Mouse (Mus musculus) splenic B cell, adult 2 months (primary cell): ENCODE results near the gene Bcl6b.

ENCODE experiments used
- DNase-seq: peaks from one replicate; pipeline ENCODE4 v3.0.0-alpha.2; 2011; ENCODE audit warnings: low read depth, low spot score
- H3K27me3 ChIP-seq: 2 replicates; pipeline ENCODE4 v1.6.1; 2012; ENCODE audit warnings: mild to moderate bottlenecking, low read length, moderate library complexity, mixed read lengths; ENCODE audit not compliant: control insufficient read depth, poor library complexity, insufficient read depth, severe bottlenecking
- H3K36me3 ChIP-seq: 2 replicates; pipeline ENCODE4 v1.6.1; 2012; ENCODE audit warnings: mild to moderate bottlenecking, low read length, moderate library complexity, mixed read lengths; ENCODE audit not compliant: control insufficient read depth, poor library complexity, insufficient read depth, severe bottlenecking

The Bcl6b gene

DNA sequence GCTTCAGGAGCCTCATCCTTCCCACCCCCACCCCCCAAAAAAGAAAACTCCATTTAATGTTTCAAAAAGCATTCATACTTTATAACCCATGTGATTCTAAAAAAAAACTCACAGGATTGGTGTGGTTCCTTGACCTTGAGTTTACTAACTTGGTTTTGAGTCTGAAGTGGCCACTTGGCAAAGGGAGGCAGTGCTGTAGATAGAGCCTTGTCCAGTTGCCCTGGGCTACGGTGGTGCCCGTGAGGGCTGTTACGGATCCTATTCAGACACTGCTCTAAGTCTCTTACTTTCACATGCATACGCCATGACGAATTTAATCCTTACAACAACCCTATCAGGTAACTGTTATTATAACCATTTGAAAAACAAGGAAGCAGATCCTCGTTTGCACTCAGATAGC, 17.6 kb downstream of the Bcl6b start:
- Histone ChIP-seq H3K27me3 (peaks cover 3% of the 10 kb centered on the region), H3K36me3 (no peaks in the 10 kb centered on the region)
- no peak for DNase-seq

DNA sequence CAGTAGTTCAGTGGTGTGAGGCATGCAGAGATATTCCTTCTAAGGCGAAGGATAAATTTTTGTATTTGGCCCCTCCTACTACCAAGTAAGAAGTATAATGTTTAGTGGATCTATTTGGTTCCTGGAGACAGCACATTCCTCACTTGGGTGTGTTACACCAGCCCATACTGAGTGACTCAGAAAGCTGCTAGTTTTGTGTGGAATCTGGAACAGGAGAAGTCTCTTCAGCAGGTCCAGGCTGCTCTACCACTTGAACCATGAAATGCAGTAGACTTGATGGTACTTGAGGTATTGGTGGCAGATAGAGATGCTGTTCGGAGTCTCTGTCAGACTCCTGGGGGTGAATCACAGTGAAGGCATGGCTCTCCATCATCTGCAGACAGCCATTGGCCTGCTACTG, 18.9 kb downstream of the Bcl6b start:
- no peaks in the 10 kb centered on the region for H3K36me3 ChIP-seq
- H3K27me3 ChIP-seq, result peaks cover 3% of the 10 kb centered on the region
- DNase-seq, result no peak

DNA sequence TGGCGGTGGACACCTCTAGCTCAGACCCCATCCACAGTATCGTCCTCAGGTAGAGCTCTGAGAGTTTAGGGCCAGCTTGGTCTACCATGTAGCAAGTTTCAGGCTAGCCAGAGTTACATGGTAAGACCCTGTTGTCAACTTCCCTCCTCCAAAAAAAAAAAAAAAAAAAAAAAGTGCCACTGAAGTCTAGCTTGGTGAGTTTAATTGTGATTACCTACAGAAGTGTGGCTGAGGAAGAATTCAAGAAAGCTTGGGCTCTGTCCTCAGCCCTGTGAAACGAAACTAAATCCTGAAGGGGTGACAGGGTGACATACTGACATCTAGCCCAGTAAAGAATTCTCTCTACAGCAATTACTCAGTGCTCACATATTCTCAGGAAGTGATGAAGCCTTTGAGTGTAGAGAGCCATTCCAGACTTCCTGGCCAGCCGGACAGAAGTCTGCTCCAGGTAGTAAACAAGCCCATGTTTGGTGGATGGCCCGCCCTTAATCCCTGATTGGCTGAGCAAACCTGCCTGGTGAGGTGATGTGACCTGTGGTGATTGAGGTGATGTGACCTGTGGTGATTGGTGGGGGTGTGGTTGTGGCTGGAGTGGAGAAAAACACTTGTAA, 20.7 kb downstream of the Bcl6b start:
- Histone ChIP-seq H3K27me3 (no peaks in the 10 kb centered on the region), H3K36me3 (no peaks in the 10 kb centered on the region)
- no peak for DNase-seq

DNA sequence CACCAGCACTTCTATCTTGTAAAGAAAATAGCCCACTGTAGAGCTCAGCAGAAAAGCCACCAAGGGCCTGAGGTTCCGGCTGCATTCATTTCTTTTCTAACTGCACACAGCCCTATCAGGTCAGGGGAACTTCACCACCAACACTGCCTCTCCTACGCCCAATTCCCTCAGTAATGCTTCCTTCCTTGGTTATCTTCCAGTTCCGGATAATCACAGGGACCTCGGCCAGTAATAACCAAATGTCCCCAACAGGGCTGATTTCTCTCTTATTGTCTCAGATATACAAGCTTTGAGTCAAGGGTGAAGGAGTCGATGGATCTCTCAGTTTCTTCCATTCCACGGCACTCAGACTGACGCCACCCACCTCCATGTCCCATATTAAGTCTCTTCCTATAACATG, 22.3 kb downstream of the Bcl6b start:
- no peak for DNase-seq
- H3K36me3 ChIP-seq, result no peaks in the 10 kb centered on the region
- no peaks in the 10 kb centered on the region for H3K27me3 ChIP-seq

DNA sequence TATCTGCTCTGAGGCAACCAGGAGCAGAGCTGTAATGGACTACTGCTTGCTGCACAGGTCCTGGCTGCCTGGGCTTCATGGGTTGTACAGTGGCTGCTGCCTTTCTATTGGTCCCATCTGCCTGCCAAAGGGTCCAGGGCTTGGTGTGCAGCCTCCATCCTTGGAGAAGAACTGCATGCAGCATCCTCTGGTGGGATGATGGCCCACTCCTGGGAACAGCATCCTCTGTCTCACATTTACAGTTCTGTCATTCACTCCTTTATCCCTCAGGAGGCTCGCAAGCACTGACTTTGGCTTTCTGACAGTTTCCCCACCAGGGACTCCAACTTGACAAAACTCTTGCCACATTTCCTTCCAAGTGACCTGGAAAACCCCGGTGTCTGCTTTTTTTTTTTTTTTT, 22.8 kb downstream of the Bcl6b start:
- H3K36me3 ChIP-seq, result no peaks in the 10 kb centered on the region
- no peaks in the 10 kb centered on the region for H3K27me3 ChIP-seq
- no peak for DNase-seq

DNA sequence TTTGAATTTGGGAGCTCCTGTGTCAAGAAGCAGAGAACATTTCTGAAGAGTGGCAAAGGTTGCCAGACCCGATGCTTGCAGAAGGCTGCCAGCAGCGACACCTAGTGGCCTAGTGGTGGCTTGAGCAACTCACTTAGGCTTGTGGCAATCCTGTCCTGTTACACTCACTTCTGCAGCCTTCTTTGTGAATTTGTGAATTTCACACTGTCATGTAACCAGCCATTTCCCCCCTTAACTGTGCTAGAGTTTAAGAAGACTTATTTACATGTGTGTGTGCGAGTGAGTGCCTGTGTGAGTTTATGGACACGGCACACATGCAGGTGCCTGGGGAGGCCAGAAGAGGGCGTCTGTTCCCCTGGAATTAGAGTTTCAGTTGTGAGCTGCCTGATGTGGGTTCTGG, 27.9 kb downstream of the Bcl6b start:
- DNase-seq, result peak; percentile 85
- H3K27me3 ChIP-seq, result no peaks in the 10 kb centered on the region
- H3K36me3 ChIP-seq, result no peaks in the 10 kb centered on the region

DNA sequence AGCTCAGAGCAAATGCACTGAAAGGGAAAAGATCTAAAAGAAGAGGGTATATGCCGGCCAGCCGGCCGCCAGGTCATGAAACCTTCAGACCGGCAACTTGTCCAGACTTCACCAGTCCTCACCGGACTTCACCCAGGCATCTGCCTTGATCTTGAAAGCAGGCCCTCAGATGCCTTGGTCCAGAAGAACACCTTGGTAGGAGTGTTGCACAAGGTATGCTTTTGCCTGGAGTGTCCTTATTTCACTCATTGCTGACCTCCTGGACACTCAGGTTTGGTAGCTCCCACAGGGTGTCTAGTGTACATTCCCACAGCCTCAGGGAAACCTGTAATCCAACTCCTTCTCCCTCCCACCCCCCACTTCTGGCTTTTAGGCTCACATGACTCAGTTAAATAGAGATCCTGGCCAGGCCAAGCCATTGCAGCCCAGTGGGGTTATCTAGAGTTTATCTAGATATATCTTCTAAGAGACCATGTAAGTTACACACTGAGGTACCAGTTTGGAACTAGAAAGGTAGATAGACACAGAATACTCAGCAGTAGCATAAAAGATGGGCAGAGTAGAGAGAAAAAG, 29.5 kb downstream of the Bcl6b start:
- no peaks in the 10 kb centered on the region for H3K36me3 ChIP-seq
- no peak for DNase-seq
- no peaks in the 10 kb centered on the region for H3K27me3 ChIP-seq

DNA sequence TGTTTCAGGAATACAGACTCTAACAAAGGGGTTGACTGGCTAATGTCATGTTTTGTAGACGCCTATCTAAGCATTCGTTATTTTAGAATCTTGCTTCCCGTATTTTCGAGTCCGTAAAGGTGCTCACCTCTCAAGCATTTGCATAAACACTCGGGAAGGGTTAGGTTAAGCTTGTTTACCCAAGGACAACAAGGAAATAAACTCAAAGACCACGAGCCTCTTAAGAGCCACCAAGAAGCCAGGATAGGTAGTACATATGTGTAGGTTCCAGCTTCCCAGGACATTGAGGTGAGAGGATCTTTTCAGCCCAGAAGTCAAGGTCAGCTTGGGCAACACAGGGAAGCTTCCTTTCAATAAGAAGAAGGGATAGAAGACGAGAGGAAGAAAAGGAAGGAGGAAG, 30.5 kb downstream of the Bcl6b start:
- no peak for DNase-seq
- Histone ChIP-seq H3K36me3 (no peaks in the 10 kb centered on the region), H3K27me3 (no peaks in the 10 kb centered on the region)

DNA sequence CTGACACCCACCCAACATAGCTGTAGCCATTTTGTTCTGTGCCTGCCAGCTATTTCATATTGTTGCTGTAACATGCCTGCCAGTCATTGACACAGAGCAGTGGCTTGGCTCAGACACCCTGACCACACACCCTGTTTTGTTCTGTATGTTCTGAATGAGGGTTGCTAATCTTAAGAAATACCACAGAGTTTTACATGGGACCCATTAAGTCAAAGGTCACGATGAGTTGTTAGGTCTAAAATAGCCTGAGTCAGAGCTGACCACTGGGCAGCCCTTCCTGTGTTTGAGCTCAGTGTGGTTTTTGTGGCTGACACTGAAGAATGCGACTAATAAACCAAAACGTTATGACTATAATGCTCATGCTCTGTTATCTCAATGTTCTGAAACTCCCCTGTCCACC, 31.3 kb downstream of the Bcl6b start:
- Histone ChIP-seq H3K27me3 (no peaks in the 10 kb centered on the region), H3K36me3 (no peaks in the 10 kb centered on the region)
- no peak for DNase-seq

DNA sequence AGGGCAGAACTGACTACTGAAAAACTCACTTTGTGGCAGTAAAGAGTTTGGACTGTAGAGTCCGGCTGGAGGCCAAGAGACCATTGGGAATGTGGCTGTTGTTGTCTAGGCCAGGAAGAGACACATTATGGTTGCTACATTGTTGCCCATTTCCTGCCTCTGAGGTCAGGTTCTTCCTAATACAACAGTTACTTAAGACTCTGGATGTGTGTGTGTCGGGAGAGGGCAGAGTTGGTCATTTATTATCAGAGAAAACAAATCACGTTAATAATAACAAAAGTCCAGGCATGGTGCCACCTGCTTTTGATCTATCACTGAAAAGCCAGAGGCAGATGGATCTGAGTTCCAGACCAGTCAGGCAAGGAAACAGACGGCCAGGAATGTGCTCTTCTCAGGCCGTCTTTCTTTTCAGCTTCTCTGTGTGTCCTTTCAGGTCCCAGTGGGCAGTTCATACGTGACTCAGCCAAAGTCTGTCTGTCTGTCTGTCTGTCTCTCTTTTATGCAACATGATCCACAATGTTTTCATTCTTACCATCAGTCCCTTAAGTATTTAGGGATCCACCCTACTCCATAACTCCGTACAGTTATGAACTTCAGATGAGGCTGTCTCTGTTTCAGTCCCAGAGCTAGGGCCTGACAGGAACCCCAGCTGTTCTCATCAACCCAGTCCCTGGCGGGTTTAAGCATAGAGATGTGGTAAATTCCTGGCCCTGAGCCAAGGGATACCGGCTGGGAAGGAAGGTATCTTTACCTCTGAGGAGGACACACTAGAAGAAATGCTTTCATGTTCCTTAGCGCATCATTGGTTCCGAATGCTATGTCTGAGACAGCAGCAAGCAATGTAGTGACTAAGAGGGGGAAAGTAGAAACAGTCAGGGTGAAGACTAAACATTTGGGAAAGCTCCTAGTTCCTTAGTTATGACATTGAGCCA, 36.0 kb downstream of the Bcl6b start:
- H3K36me3 ChIP-seq, result no peaks in the 10 kb centered on the region
- no peak for DNase-seq
- H3K27me3 ChIP-seq, result no peaks in the 10 kb centered on the region

DNA sequence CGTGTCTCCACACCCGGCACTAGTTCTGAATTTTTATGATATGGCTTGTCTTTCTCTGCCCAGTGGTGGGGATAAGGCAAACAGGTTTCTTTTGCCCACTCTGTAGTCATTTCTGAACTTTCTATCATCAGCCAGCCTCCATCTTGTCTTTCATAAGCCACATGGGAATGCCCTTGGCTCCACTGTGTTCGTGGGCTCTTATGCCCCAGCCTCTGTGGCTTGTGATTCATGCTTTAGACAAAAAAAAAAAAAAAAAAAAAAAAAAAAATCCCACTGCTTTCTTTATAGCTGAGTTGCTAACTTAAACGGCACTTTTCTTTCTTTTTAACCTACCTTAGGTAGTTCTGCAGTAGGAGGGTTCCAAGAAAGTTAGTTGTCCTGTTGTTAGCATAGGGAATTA, 37.4 kb downstream of the Bcl6b start:
- H3K27me3 ChIP-seq, result no peaks in the 10 kb centered on the region
- DNase-seq, result no peak

DNA sequence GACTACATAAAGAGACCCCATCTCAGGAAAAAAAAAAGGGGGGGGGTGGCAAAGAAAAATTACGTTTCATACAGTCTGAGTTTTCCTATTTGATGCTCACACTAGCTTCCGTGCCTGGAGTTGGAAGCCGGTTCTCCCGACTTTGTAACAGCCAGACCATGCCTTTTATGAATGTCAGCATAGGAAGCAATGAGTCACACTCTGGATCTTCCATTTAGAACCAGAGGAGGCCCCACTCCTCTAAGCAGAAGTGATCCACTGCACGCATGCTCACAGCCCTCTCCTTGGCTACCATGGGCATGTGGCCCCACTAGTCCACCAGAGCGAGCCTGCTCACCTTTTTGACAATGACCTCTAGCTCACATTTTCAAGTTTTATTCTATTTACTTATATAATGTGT, 38.4 kb downstream of the Bcl6b start:
- Histone ChIP-seq H3K36me3 (no peaks in the 10 kb centered on the region), H3K27me3 (no peaks in the 10 kb centered on the region)
- DNase-seq, result no peak

More for the DNA sequence above, 37.4 kb downstream of the Bcl6b start:
- H3K36me3 ChIP-seq, result no peaks in the 10 kb centered on the region

DNA sequence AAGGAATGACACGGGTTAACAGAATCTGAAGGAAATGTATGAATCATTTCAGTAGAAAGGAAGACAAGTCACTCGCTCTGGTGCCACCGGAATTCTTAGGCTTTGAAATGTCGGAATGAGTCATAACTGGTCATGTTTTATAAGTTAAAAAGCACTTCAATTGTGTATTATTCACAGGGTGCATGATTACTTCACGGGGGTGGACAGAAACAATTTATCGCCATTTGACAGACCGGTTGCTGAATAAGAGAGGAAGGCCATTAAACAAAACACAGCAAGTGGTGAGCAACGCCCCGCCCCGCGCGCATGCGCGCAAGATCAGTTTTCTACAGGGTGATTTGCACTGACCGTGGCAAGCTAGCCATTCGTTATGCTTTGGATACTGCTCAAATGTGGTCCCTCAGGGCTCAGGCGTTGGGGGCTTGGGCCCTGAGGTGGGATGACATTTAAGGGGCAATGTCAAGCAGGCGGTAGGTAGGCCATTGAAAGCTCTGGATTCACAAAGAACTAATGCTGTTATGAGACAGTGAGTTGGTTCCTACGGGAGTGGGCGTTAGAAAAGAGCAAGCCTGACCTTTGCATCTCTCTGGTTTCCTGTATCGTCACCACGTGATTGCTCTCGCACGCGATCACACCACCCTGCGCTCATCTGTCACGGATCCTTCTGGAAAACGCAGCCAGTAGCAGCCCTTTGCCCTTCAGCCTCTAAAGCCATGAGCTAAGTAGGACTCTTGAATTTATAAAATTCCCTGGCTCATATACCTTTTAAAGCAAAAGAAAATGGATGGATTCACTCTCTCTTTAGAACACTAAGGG, 40.1 kb downstream of the Bcl6b start:
- no peaks in the 10 kb centered on the region for H3K27me3 ChIP-seq
- DNase-seq, result no peak

DNA sequence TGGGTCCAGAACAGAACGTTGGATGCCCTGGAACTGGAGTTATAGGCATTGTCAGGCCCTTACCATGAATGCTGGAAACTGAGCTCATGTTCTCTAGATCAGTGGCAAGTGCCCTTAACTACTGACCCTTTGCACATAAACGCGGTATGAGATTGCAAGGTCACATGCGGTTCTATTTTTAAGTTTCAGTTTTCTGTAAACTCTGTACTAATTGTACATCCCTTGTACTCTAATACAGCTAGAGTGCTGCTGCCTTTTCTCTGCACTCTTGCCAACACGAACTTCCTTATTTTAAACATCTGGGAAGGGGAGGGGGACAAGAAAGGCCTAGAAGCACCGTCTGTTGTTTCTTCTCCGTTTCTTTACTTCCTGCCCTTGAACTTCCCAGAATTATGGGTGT, 44.5 kb downstream of the Bcl6b start:
- no peak for DNase-seq
- no peaks in the 10 kb centered on the region for H3K27me3 ChIP-seq
- H3K36me3 ChIP-seq, result no peaks in the 10 kb centered on the region

More for the DNA sequence above, 40.1 kb downstream of the Bcl6b start:
- H3K36me3 ChIP-seq, result no peaks in the 10 kb centered on the region

DNA sequence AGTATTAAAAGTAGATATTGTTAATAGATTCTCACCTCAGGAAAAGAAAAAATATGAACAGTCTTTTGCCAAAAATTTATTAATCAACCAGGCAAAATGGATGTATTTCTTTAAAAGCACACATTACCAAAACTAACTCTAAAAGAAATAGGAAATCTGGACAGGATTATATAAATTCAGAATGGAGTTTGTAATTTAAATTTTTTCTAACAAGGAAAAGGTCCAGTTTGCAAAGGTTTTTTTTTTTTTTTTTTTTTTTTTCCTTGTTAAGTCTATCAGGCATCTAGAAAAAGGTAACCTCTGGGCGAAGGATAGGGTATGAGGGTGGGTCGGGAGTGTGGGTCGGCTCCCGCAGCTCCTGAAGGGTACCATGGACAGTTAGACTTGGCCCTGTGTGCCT, 49.1 kb downstream of the Bcl6b start:
- Histone ChIP-seq H3K27me3 (no peaks in the 10 kb centered on the region), H3K36me3 (no peaks in the 10 kb centered on the region)
- no peak for DNase-seq
